Mouse (Mus musculus): ENCODE measurements at regions not wholly inside any gene's neighbourhood (a gene's known extent, or its start where the extent isn't known, plus 50 kb on each side); places are given as distances from the start of the nearest gene placed in this dataset.

GRCm38 (mm10) chr15:62139192-62139591 is 1216.4 kb upstream of the A1bg start:
- Histone ChIP-seq H3K4me2 (ENCODE audit: low read depth, low read length) (no peak overlapping the region), H3K27ac (ENCODE audit: low read length) (no peak overlapping the region), H3K9me3 (replicated peaks; ENCODE audit: control insufficient read depth, low read length) (no peaks in the 10 kb centered on the region), H3K9ac (ENCODE audit: low read depth, low read length) (no peak overlapping the region), H3K4me3 (ENCODE audit: low read depth, low read length) (no peak overlapping the region), H3K4me1 (ENCODE audit: control insufficient read depth, low read depth, low read length) (peaks cover 5% of the 10 kb centered on the region), H3K36me3 (ENCODE audit: control insufficient read depth, insufficient read depth) (no peaks in the 10 kb centered on the region), H3K27me3 (ENCODE audit: control insufficient read depth, insufficient read depth, low read depth, low read length) (no peaks in the 10 kb centered on the region)
- 64% methylated on average over 5 of the region's 5 CpGs for WGBS (ENCODE audit: insufficient replicate concordance)
- ATAC-seq (ENCODE audit: low read depth), result no peak

GRCm38 (mm10) chr15:62138701-62139100 is 1215.9 kb upstream of the A1bg start:
- 78% methylated on average over 6 of the region's 6 CpGs for WGBS (ENCODE audit: insufficient replicate concordance)
- Histone ChIP-seq H3K27ac (ENCODE audit: low read length) (no peak overlapping the region), H3K27me3 (ENCODE audit: control insufficient read depth, insufficient read depth, low read depth, low read length) (no peaks in the 10 kb centered on the region), H3K4me3 (ENCODE audit: low read depth, low read length) (no peak overlapping the region), H3K4me1 (ENCODE audit: control insufficient read depth, low read depth, low read length) (peaks cover 8% of the 10 kb centered on the region), H3K9me3 (replicated peaks; ENCODE audit: control insufficient read depth, low read length) (no peaks in the 10 kb centered on the region), H3K36me3 (ENCODE audit: control insufficient read depth, insufficient read depth) (no peaks in the 10 kb centered on the region), H3K4me2 (ENCODE audit: low read depth, low read length) (no peak overlapping the region), H3K9ac (ENCODE audit: low read depth, low read length) (no peak overlapping the region)
- ATAC-seq (ENCODE audit: low read depth), result no peak

GRCm38 (mm10) chr15:62136932-62137594 is 1214.3 kb upstream of the A1bg start:
- Histone ChIP-seq H3K36me3 (ENCODE audit: control insufficient read depth, insufficient read depth) (no peaks in the 10 kb centered on the region), H3K27ac (ENCODE audit: low read length) (no peak overlapping the region), H3K4me3 (ENCODE audit: low read depth, low read length) (no peak overlapping the region), H3K9ac (ENCODE audit: low read depth, low read length) (no peak overlapping the region), H3K4me2 (ENCODE audit: low read depth, low read length) (no peak overlapping the region), H3K27me3 (ENCODE audit: control insufficient read depth, insufficient read depth, low read depth, low read length) (no peaks in the 10 kb centered on the region), H3K9me3 (replicated peaks; ENCODE audit: control insufficient read depth, low read length) (no peaks in the 10 kb centered on the region), H3K4me1 (ENCODE audit: control insufficient read depth, low read depth, low read length) (peaks cover 11% of the 10 kb centered on the region)
- 68% methylated on average over 14 of the region's 14 CpGs for WGBS (ENCODE audit: insufficient replicate concordance)
- peak; percentile 42; the same call in 1 of the 2 replicates for ATAC-seq (ENCODE audit: low read depth)

- 66% methylated on average over 8 of the region's 8 CpGs for WGBS (ENCODE audit: insufficient replicate concordance)
- Histone ChIP-seq H3K27ac (ENCODE audit: low read length) (no peak overlapping the region), H3K4me1 (ENCODE audit: control insufficient read depth, low read depth, low read length) (peaks cover 11% of the 10 kb centered on the region)
These were observed 1212.0 kb upstream of the A1bg start for GRCm38 (mm10) chr15:62134835-62135234.

GRCm38 (mm10) chr15:62134308-62134707 is 1211.5 kb upstream of the A1bg start:
- Histone ChIP-seq H3K9me3 (replicated peaks; ENCODE audit: control insufficient read depth, low read length) (no peaks in the 10 kb centered on the region), H3K27ac (ENCODE audit: low read length) (no peak overlapping the region), H3K4me2 (ENCODE audit: low read depth, low read length) (no peak overlapping the region), H3K9ac (ENCODE audit: low read depth, low read length) (no peak overlapping the region), H3K36me3 (ENCODE audit: control insufficient read depth, insufficient read depth) (no peaks in the 10 kb centered on the region), H3K4me3 (ENCODE audit: low read depth, low read length) (no peak overlapping the region), H3K4me1 (ENCODE audit: control insufficient read depth, low read depth, low read length) (peaks cover 15% of the 10 kb centered on the region), H3K27me3 (ENCODE audit: control insufficient read depth, insufficient read depth, low read depth, low read length) (no peaks in the 10 kb centered on the region)
- ATAC-seq (ENCODE audit: low read depth), result no peak
- WGBS (ENCODE audit: insufficient replicate concordance), result 49% methylated on average over 4 of the region's 4 CpGs

More at GRCm38 (mm10) chr15:62134835-62135234, 1212.0 kb upstream of the A1bg start:
- no peak for ATAC-seq (ENCODE audit: low read depth)
- H3K36me3 ChIP-seq (ENCODE audit: control insufficient read depth, insufficient read depth), result no peaks in the 10 kb centered on the region
- no peaks in the 10 kb centered on the region for H3K27me3 ChIP-seq (ENCODE audit: control insufficient read depth, insufficient read depth, low read depth, low read length)
- no peak overlapping the region for H3K9ac ChIP-seq (ENCODE audit: low read depth, low read length)
- H3K9me3 ChIP-seq (replicated peaks; ENCODE audit: control insufficient read depth, low read length), result no peaks in the 10 kb centered on the region
- H3K4me2 ChIP-seq (ENCODE audit: low read depth, low read length), result no peak overlapping the region
- H3K4me3 ChIP-seq (ENCODE audit: low read depth, low read length), result no peak overlapping the region

GRCm38 (mm10) chr15:62132895-62133294 is 1210.1 kb upstream of the A1bg start:
- no peaks in the 10 kb centered on the region for H3K27me3 ChIP-seq (ENCODE audit: control insufficient read depth, insufficient read depth, low read depth, low read length)
- ATAC-seq (ENCODE audit: low read depth), result peak; percentile 43
- H3K27ac ChIP-seq (ENCODE audit: low read length), result no peak overlapping the region
- peaks cover 26% of the 10 kb centered on the region for H3K4me1 ChIP-seq (ENCODE audit: control insufficient read depth, low read depth, low read length)
- 55% methylated on average over 2 of the region's 2 CpGs for WGBS (ENCODE audit: insufficient replicate concordance)
- H3K4me2 ChIP-seq (ENCODE audit: low read depth, low read length), result no peak overlapping the region
- no peaks in the 10 kb centered on the region for H3K9me3 ChIP-seq (replicated peaks; ENCODE audit: control insufficient read depth, low read length)
- no peak overlapping the region for H3K4me3 ChIP-seq (ENCODE audit: low read depth, low read length)
- no peak overlapping the region for H3K9ac ChIP-seq (ENCODE audit: low read depth, low read length)
- H3K36me3 ChIP-seq (ENCODE audit: control insufficient read depth, insufficient read depth), result no peaks in the 10 kb centered on the region

- Histone ChIP-seq H3K27ac (ENCODE audit: low read length) (no peak overlapping the region), H3K36me3 (ENCODE audit: control insufficient read depth, insufficient read depth) (no peaks in the 10 kb centered on the region), H3K9me3 (replicated peaks; ENCODE audit: control insufficient read depth, low read length) (no peaks in the 10 kb centered on the region), H3K4me3 (ENCODE audit: low read depth, low read length) (no peak overlapping the region), H3K9ac (ENCODE audit: low read depth, low read length) (no peak overlapping the region), H3K27me3 (ENCODE audit: control insufficient read depth, insufficient read depth, low read depth, low read length) (no peaks in the 10 kb centered on the region), H3K4me1 (ENCODE audit: control insufficient read depth, low read depth, low read length) (peaks cover 29% of the 10 kb centered on the region), H3K4me2 (ENCODE audit: low read depth, low read length) (no peak overlapping the region)
- no peak for ATAC-seq (ENCODE audit: low read depth)
- WGBS (ENCODE audit: insufficient replicate concordance), result 72% methylated on average over 3 of the region's 3 CpGs
These were observed 1208.9 kb upstream of the A1bg start for GRCm38 (mm10) chr15:62131686-62132085.

GRCm38 (mm10) chr15:62130530-62130929 is 1207.7 kb upstream of the A1bg start:
- peaks cover 28% of the 10 kb centered on the region for H3K4me1 ChIP-seq (ENCODE audit: control insufficient read depth, low read depth, low read length)
- H3K4me3 ChIP-seq (ENCODE audit: low read depth, low read length), result no peak overlapping the region
- WGBS (ENCODE audit: insufficient replicate concordance), result 68% methylated on average over 2 of the region's 4 CpGs
- no peak for ATAC-seq (ENCODE audit: low read depth)
- H3K27me3 ChIP-seq (ENCODE audit: control insufficient read depth, insufficient read depth, low read depth, low read length), result no peaks in the 10 kb centered on the region
- no peak overlapping the region for H3K9ac ChIP-seq (ENCODE audit: low read depth, low read length)
- no peaks in the 10 kb centered on the region for H3K36me3 ChIP-seq (ENCODE audit: control insufficient read depth, insufficient read depth)
- no peaks in the 10 kb centered on the region for H3K9me3 ChIP-seq (replicated peaks; ENCODE audit: control insufficient read depth, low read length)
- H3K27ac ChIP-seq (ENCODE audit: low read length), result no peak overlapping the region
- H3K4me2 ChIP-seq (ENCODE audit: low read depth, low read length), result no peak overlapping the region

- Histone ChIP-seq H3K4me3 (ENCODE audit: low read depth, low read length) (no peak overlapping the region), H3K4me1 (ENCODE audit: control insufficient read depth, low read depth, low read length) (peaks cover 23% of the 10 kb centered on the region), H3K27ac (ENCODE audit: low read length) (peak overlapping the region; percentile 36), H3K4me2 (ENCODE audit: low read depth, low read length) (no peak overlapping the region), H3K36me3 (ENCODE audit: control insufficient read depth, insufficient read depth) (no peaks in the 10 kb centered on the region), H3K9ac (ENCODE audit: low read depth, low read length) (no peak overlapping the region), H3K9me3 (replicated peaks; ENCODE audit: control insufficient read depth, low read length) (no peaks in the 10 kb centered on the region), H3K27me3 (ENCODE audit: control insufficient read depth, insufficient read depth, low read depth, low read length) (no peaks in the 10 kb centered on the region)
- ATAC-seq (ENCODE audit: low read depth), result 0 out of 2 replicates have a peak, but pooled peaks have one; percentile 30
- 56% methylated on average over 11 of the region's 11 CpGs for WGBS (ENCODE audit: insufficient replicate concordance)
These were observed 1205.9 kb upstream of the A1bg start for GRCm38 (mm10) chr15:62128546-62129212.
